Mouse (Mus musculus): ENCODE data around the gene Tbc1d8. TPM values are rescaled to one million over a fixed set of nuclear protein-coding genes. Genes with fewer than 3 reads are reported as not detected.

Tbc1d8 gene
- total and polyA plus RNA-seq, 2 experiments from 2014 or later: 7.8 to 17.4 TPM

DNA sequence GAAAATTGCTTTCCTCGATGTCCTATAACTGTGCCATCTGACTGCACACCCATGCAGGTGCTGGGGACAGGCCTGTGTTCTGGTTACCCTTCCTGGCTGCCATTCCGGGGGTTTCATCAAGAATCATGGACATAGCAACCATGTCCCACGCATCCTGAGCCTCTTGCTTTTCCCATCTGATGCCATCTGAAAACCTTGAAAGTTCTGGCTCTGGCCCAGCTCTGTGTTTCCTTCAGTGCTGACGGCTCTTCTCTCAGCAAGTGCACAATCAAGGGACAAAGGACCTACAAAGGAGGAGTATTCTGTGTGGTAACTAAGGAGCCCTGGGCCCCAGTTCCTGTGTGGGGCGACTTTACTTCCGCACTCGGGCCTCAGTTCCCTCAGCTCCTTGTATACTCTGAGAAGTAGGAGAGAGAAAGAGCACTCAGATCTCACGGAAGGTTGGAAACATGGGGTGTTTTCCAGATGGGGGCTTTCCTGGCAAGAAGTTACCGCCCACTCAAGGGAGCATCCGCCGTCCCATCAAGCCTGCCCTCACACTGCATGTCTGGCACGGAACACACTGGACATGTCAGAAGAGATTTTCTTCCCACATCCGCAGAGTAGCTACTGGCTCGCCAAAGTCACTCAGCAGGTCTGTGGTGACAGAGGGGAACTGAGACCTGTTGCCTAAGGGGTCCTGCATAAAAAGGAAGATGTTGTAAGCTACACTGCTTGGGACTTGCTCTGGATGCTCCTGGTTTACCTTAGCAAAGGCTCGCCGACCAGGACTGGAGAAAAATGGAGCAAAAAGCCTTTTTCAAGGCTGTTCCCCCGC is 24.5 kb upstream of the Tbc1d8 start:
- ATAC-seq (no peak), DNase-seq (ENCODE audit: low spot score) (peak; percentile 18)
- H3K27ac ChIP-seq: no peak overlapping the region
- no peaks in the 10 kb centered on the region for H3K27me3 ChIP-seq (ENCODE audit: insufficient read depth, low read length)
- no peaks in the 10 kb centered on the region for H3K4me1 ChIP-seq (ENCODE audit: insufficient read depth, low read length)
- no peaks in the 10 kb centered on the region for H3K9me3 ChIP-seq (ENCODE audit: low read length)
- 63% methylated on average over 17 of the region's 17 CpGs for WGBS
- H3K4me2 ChIP-seq (ENCODE audit: low read depth, low read length): no peak overlapping the region
- TF ChIP-seq CTCF (IDR thresholded peaks at IDR 0.05; ENCODE audit: low read depth): no peak
- no peak overlapping the region for H3K9ac ChIP-seq (replicated peaks; ENCODE audit: low read length)
- no peak overlapping the region for H3K4me3 ChIP-seq (ENCODE audit: low read length)
- H3K36me3 ChIP-seq (ENCODE audit: insufficient read depth, low read length): no peaks in the 10 kb centered on the region

GRCm38 (mm10) chr1:39499485-39499941 is 21.0 kb upstream of the Tbc1d8 start:
- H3K9ac ChIP-seq (replicated peaks; ENCODE audit: low read length): no peak overlapping the region
- no peaks in the 10 kb centered on the region for H3K27me3 ChIP-seq (ENCODE audit: insufficient read depth, low read length)
- H3K4me3 ChIP-seq (ENCODE audit: low read length): no peak overlapping the region
- no peak overlapping the region for H3K27ac ChIP-seq
- ATAC-seq (peak; percentile 75), DNase-seq (ENCODE audit: low spot score) (no peak)
- H3K9me3 ChIP-seq (ENCODE audit: low read length): no peaks in the 10 kb centered on the region
- no peaks in the 10 kb centered on the region for H3K4me1 ChIP-seq (ENCODE audit: insufficient read depth, low read length)
- H3K4me2 ChIP-seq (ENCODE audit: low read depth, low read length): no peak overlapping the region
- 84% methylated on average over 2 of the region's 2 CpGs for WGBS
- no peaks in the 10 kb centered on the region for H3K36me3 ChIP-seq (ENCODE audit: insufficient read depth, low read length)
- TF ChIP-seq CTCF (IDR thresholded peaks at IDR 0.05; ENCODE audit: low read depth): no peak

GRCm38 (mm10) chr1:39497748-39498147 is 19.2 kb upstream of the Tbc1d8 start:
- no peak overlapping the region for H3K27ac ChIP-seq
- DNase-seq (ENCODE audit: low spot score) (no peak), ATAC-seq (no peak)
- H3K4me3 ChIP-seq (ENCODE audit: low read length): no peak overlapping the region
- no peaks in the 10 kb centered on the region for H3K27me3 ChIP-seq (ENCODE audit: insufficient read depth, low read length)
- H3K4me2 ChIP-seq (ENCODE audit: low read depth, low read length): no peak overlapping the region
- peak; percentile 19; the same call in 1 of the 2 replicates for TF ChIP-seq CTCF (IDR thresholded peaks at IDR 0.05; ENCODE audit: low read depth)
- H3K9ac ChIP-seq (replicated peaks; ENCODE audit: low read length): no peak overlapping the region
- H3K36me3 ChIP-seq (ENCODE audit: insufficient read depth, low read length): no peaks in the 10 kb centered on the region
- WGBS: 87% methylated on average over 11 of the region's 11 CpGs
- H3K4me1 ChIP-seq (ENCODE audit: insufficient read depth, low read length): no peaks in the 10 kb centered on the region
- no peaks in the 10 kb centered on the region for H3K9me3 ChIP-seq (ENCODE audit: low read length)

DNA sequence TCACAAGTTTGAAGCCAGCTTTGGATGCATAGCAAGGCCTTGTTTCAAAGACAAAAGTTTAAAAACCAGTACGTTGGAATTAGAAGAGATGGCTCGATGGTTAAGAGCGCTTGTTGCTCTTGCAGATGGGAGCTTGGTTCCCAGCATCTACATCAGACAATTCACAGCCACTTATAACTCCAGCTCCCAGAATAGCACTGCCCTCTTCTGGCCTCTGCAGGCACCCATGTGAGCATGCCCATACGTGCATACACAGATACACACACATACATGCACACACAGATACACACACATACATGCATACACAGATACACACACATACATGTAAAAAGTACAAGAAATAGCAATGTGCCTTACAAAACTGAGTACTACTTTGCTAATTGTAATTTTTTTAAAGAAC is 18.4 kb upstream of the Tbc1d8 start:
- H3K27me3 ChIP-seq (ENCODE audit: insufficient read depth, low read length): no peaks in the 10 kb centered on the region
- no peaks in the 10 kb centered on the region for H3K9me3 ChIP-seq (ENCODE audit: low read length)
- no peak overlapping the region for H3K4me3 ChIP-seq (ENCODE audit: low read length)
- 90% methylated on average over 4 of the region's 4 CpGs for WGBS
- no peak for DNase-seq (ENCODE audit: low spot score)
- no peak for TF ChIP-seq CTCF (IDR thresholded peaks at IDR 0.05; ENCODE audit: low read depth)
- no peak overlapping the region for H3K4me2 ChIP-seq (ENCODE audit: low read depth, low read length)
- ATAC-seq: no peak
- H3K9ac ChIP-seq (replicated peaks; ENCODE audit: low read length): no peak overlapping the region
- H3K36me3 ChIP-seq (ENCODE audit: insufficient read depth, low read length): no peaks in the 10 kb centered on the region
- H3K4me1 ChIP-seq (ENCODE audit: insufficient read depth, low read length): no peaks in the 10 kb centered on the region
- H3K27ac ChIP-seq: no peak overlapping the region

- Histone ChIP-seq H3K4me2 (ENCODE audit: low read depth, low read length) (no peak overlapping the region), H3K27ac (no peak overlapping the region), H3K4me1 (ENCODE audit: insufficient read depth, low read length) (no peaks in the 10 kb centered on the region), H3K9me3 (ENCODE audit: low read length) (no peaks in the 10 kb centered on the region), H3K9ac (replicated peaks; ENCODE audit: low read length) (no peak overlapping the region), H3K36me3 (ENCODE audit: insufficient read depth, low read length) (no peaks in the 10 kb centered on the region), H3K27me3 (ENCODE audit: insufficient read depth, low read length) (no peaks in the 10 kb centered on the region), H3K4me3 (ENCODE audit: low read length) (no peak overlapping the region)
- no peak for ATAC-seq
- TF ChIP-seq CTCF (IDR thresholded peaks at IDR 0.05; ENCODE audit: low read depth): no peak
- no peak for DNase-seq (ENCODE audit: low spot score)
- 81% methylated on average over 3 of the region's 3 CpGs for WGBS
Observed at GRCm38 (mm10) chr1:39493664-39494063, 15.1 kb upstream of the Tbc1d8 start.

DNA sequence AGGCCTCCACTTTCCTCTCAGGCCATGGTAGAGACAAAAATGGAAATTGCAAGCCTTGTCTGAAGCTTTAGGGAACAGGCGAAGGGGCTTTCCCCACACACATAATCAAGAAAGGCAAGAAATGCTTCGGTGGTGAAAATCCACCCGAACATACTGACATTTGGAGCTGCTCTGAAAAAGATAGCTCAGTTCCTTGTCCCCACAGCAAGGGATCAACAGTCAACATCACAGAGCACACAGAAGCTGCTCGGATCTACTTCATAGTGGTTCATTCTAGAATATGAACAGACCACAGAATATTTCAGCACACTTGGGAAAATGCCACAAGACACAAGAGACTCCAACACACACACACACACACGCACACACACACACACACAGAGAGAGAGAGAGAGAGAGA is 14.6 kb upstream of the Tbc1d8 start:
- TF ChIP-seq CTCF (IDR thresholded peaks at IDR 0.05; ENCODE audit: low read depth): no peak
- H3K4me1 ChIP-seq (ENCODE audit: insufficient read depth, low read length): no peaks in the 10 kb centered on the region
- H3K9me3 ChIP-seq (ENCODE audit: low read length): no peaks in the 10 kb centered on the region
- H3K27me3 ChIP-seq (ENCODE audit: insufficient read depth, low read length): no peaks in the 10 kb centered on the region
- 90% methylated on average over 5 of the region's 5 CpGs for WGBS
- DNase-seq (ENCODE audit: low spot score) (no peak), ATAC-seq (no peak)
- H3K4me2 ChIP-seq (ENCODE audit: low read depth, low read length): no peak overlapping the region
- no peak overlapping the region for H3K27ac ChIP-seq
- H3K9ac ChIP-seq (replicated peaks; ENCODE audit: low read length): no peak overlapping the region
- H3K4me3 ChIP-seq (ENCODE audit: low read length): no peak overlapping the region
- H3K36me3 ChIP-seq (ENCODE audit: insufficient read depth, low read length): no peaks in the 10 kb centered on the region

GRCm38 (mm10) chr1:39487370-39487769 is 8.8 kb upstream of the Tbc1d8 start:
- H3K4me3 ChIP-seq (ENCODE audit: low read length): no peak overlapping the region
- H3K4me2 ChIP-seq (ENCODE audit: low read depth, low read length): no peak overlapping the region
- WGBS: 66% methylated on average over 3 of the region's 3 CpGs
- no peaks in the 10 kb centered on the region for H3K9me3 ChIP-seq (ENCODE audit: low read length)
- H3K27me3 ChIP-seq (ENCODE audit: insufficient read depth, low read length): no peaks in the 10 kb centered on the region
- H3K9ac ChIP-seq (replicated peaks; ENCODE audit: low read length): no peak overlapping the region
- no peak for DNase-seq (ENCODE audit: low spot score)
- no peak for TF ChIP-seq CTCF (IDR thresholded peaks at IDR 0.05; ENCODE audit: low read depth)
- H3K27ac ChIP-seq: no peak overlapping the region
- no peak for ATAC-seq
- H3K36me3 ChIP-seq (ENCODE audit: insufficient read depth, low read length): no peaks in the 10 kb centered on the region
- peaks cover 3% of the 10 kb centered on the region; the same call in 1 of the 2 replicates for H3K4me1 ChIP-seq (ENCODE audit: insufficient read depth, low read length)

All from hindbrain, postnatal 0 days (tissue).